Mouse (Mus musculus) right cerebral cortex, postnatal 25 days (tissue): ENCODE measurements at regions not wholly inside any gene's neighbourhood (a gene's known extent, or its start where the extent isn't known, plus 50 kb on each side); places are given as distances from the start of the nearest gene placed in this dataset.

Source experiments
- DNase-seq: peaks from one replicate; pipeline ENCODE4 v3.0.0; 2022

GRCm38 (mm10) chrX:103532620-103533199, 97.7 kb upstream of the Zcchc13 start:
- peak; percentile 36 for DNase-seq

GRCm38 (mm10) chrX:103533306-103533705, 97.1 kb upstream of the Zcchc13 start:
- no peak for DNase-seq

- no peak for DNase-seq
These were observed 96.6 kb upstream of the Zcchc13 start for GRCm38 (mm10) chrX:103533831-103534230.

- DNase-seq, result no peak
These were observed 83.7 kb upstream of the Zcchc13 start for GRCm38 (mm10) chrX:103546490-103547202.

GRCm38 (mm10) chrX:103551304-103551703, 79.1 kb upstream of the Zcchc13 start:
- DNase-seq, result peak; percentile 48

- DNase-seq, result no peak
These were observed 77.2 kb upstream of the Zcchc13 start for GRCm38 (mm10) chrX:103553196-103553595.

GRCm38 (mm10) chrX:103553605-103554004, 76.8 kb upstream of the Zcchc13 start:
- no peak for DNase-seq

- DNase-seq, result peak; percentile 21
These were observed 75.1 kb upstream of the Zcchc13 start for GRCm38 (mm10) chrX:103555041-103555986.

GRCm38 (mm10) chrX:103556046-103556445, 74.3 kb upstream of the Zcchc13 start:
- DNase-seq, result no peak

GRCm38 (mm10) chrX:103556681-103557490, 73.5 kb upstream of the Zcchc13 start:
- no peak for DNase-seq

GRCm38 (mm10) chrX:103557496-103557895, 72.9 kb upstream of the Zcchc13 start:
- DNase-seq, result no peak

GRCm38 (mm10) chrX:103563531-103564246, 66.7 kb upstream of the Zcchc13 start:
- DNase-seq, result peak; percentile 79

GRCm38 (mm10) chrX:103573344-103573743, 57.0 kb upstream of the Zcchc13 start:
- no peak for DNase-seq

GRCm38 (mm10) chrX:103579484-103579883, 50.9 kb upstream of the Zcchc13 start:
- no peak for DNase-seq
